In the genomic region with DNA sequence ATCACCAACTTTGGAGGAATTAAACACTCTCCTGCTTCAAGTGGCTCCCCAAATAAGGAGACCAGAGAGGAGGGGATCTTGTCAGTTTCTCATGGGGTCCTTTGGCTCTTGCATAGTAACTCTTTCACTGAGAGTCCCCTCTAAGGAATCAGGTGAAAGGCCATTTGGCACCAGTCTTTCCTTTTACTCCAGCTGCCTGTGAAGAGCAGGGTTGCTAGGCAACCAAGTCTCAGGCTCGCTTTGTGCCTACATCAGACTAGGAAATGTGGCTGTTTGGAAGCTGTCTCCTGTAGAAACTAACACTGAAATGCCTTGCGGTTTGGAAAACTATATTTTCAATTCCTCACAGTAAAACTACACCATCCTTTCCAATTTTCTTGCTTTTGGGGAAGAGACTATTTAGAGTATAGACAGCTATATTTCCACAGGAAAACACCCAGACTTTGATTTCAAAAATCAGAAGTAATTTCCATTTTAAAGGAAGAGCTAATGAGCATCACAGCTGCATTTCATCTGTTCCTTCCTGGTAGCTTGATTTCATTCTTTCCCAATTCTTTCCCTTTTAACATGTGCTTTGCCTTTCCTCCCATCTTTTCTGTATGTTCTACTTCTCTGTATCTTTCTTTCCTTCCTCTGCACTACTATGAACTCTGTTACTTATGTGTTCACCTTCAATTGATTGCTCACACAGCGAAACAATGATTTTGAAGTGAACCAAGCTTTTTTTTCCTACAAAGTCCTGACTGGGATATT, we compare ENCODE assay signal across 8 mouse cellular contexts.
DNase-seq lines count a peak whose midpoint lies in the region; ATAC-seq and TF ChIP-seq lines count a peak whose summit lies in the region.

No protein-coding gene starts in this region.

- 25% methylated on average over 3 of the region's 3 CpGs for WGBS in kidney, embryonic 16.5 days
- 38% methylated on average over 3 of the region's 3 CpGs for WGBS in liver, postnatal 0 days (ENCODE audit: insufficient replicate concordance)

- H3K27me3 ChIP-seq in kidney, embryonic 16.5 days (ENCODE audit: insufficient read depth, low read length) = no peaks in the 10 kb centered on the region
- H3K27me3 ChIP-seq in liver, postnatal 0 days (ENCODE audit: insufficient read depth, low read length) = no peaks in the 10 kb centered on the region

- ATAC-seq in kidney, embryonic 16.5 days (ENCODE audit: low FRiP score, low TSS enrichment) = peak; percentile 70; the same call in 1 of the 2 replicates
- ATAC-seq in liver, postnatal 0 days = no peak

- no peak for TF ChIP-seq CTCF in liver, postnatal 0 days (IDR thresholded peaks at IDR 0.05; ENCODE audit: low read depth)

- DNase-seq in kidney, adult 8-10 months = no peak
- DNase-seq in frontal cortex, postnatal 25 days (ENCODE audit: low spot score in 2 of 2) = peak; percentile 9 to 28
- peak; percentile 69 to 86 for DNase-seq in left cerebral cortex, postnatal 14 days (ENCODE audit: low spot score in 2 of 2)
- DNase-seq in right cerebral cortex, adult 18-20 months = peak; percentile 71
- no peak for DNase-seq in liver, postnatal 0 days
- DNase-seq in heart, postnatal 14 days = no peak
- no peak for DNase-seq in thymus, postnatal 0 days (ENCODE audit: low spot score)

- TF ChIP-seq EP300 in liver, postnatal 0 days (IDR thresholded peaks at IDR 0.05; ENCODE audit: low read depth) = no peak

- no peak overlapping the region for H3K27ac ChIP-seq in kidney, embryonic 16.5 days (ENCODE audit: low read length)
- no peak overlapping the region for H3K27ac ChIP-seq in liver, postnatal 0 days (ENCODE audit: low read depth)

- H3K9me3 ChIP-seq in kidney, embryonic 16.5 days (ENCODE audit: low read length) = no peaks in the 10 kb centered on the region
- H3K9me3 ChIP-seq in liver, postnatal 0 days (ENCODE audit: low read length) = no peaks in the 10 kb centered on the region

- no peak overlapping the region for H3K4me2 ChIP-seq in kidney, embryonic 16.5 days (replicated peaks; ENCODE audit: low read depth, low read length)
- no peak overlapping the region for H3K4me2 ChIP-seq in liver, postnatal 0 days (ENCODE audit: low read depth, low read length)

- no peaks in the 10 kb centered on the region for H3K36me3 ChIP-seq in kidney, embryonic 16.5 days (ENCODE audit: insufficient read depth, low read length)
- H3K36me3 ChIP-seq in liver, postnatal 0 days (replicated peaks; ENCODE audit: insufficient read depth, low read length) = no peaks in the 10 kb centered on the region

- H3K9ac ChIP-seq in kidney, embryonic 16.5 days (replicated peaks; ENCODE audit: low read length) = no peak overlapping the region
- no peak overlapping the region for H3K9ac ChIP-seq in liver, postnatal 0 days (replicated peaks)

- no peak overlapping the region for H3K4me3 ChIP-seq in kidney, embryonic 16.5 days (ENCODE audit: low read length)
- H3K4me3 ChIP-seq in liver, postnatal 0 days (ENCODE audit: low read depth, low read length) = no peak overlapping the region

- H3K4me1 ChIP-seq in kidney, embryonic 16.5 days (ENCODE audit: insufficient read depth, low read length) = peaks cover 4% of the 10 kb centered on the region; the same call in 1 of the 2 replicates
- no peaks in the 10 kb centered on the region for H3K4me1 ChIP-seq in liver, postnatal 0 days (ENCODE audit: insufficient read depth)

- intact Hi-C loops in left cerebral cortex, postnatal 14 days (cut with DNase I) = no loop called here
- intact Hi-C loops in heart, postnatal 14 days (cut with DNase I) = no loop called here

Comparison
In these comparisons a context has a peak if more than half of its experiments do, and no peak if none do; other contexts are left out.
1. DNase-seq: peak in frontal cortex, postnatal 25 days (2 of 2), left cerebral cortex, postnatal 14 days (2 of 2) and right cerebral cortex, adult 18-20 months (single experiment); none in kidney, adult 8-10 months (0 of 2), liver, postnatal 0 days (single experiment), heart, postnatal 14 days (0 of 2) and thymus, postnatal 0 days (single experiment).